Mouse (Mus musculus) testis, adult 2 months (tissue): ENCODE results near the gene Mgst3.

Experiments used
- CTCF ChIP-seq: fragments of 200-500 bp; IDR thresholded peaks from 2 replicates; pipeline ENCODE4 v1.5.1; 2012; ENCODE audit warnings: low read depth, mild to moderate bottlenecking, inconsistent platforms, low read length, moderate library complexity; ENCODE audit not compliant: control insufficient read depth, insufficient read depth, insufficient replicate concordance
- POLR2A ChIP-seq: fragments of 200-500 bp; IDR thresholded peaks from 2 replicates; pipeline ENCODE4 v1.6.1; 2012; ENCODE audit warnings: low read depth, mild to moderate bottlenecking, inconsistent platforms, low read length, moderate library complexity; ENCODE audit not compliant: control insufficient read depth

DNA sequence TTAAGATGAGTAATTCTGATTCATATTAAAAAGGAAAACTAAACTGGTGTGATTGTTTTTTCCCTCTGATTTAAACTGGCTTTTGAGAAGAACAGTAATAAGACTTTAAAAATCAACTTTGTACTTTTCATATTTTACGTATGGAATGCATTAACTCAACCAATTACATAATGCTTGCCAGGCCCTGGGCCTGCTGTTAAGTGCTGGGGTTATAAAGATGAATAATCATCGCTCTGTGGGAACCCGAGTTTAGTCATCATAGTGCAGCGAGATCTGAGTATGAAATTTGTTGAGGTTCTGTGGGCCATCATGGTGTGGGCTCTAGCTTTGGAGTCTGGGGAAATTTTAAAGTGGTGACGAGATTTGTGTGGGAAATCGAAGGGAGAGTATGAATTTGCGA is 33.0 kb upstream of the Mgst3 start:
- no peak for TF ChIP-seq CTCF
- no peak for TF ChIP-seq POLR2A
